In genomic region chr13:55830833-55831721, GRCm38 (mm10) we compare ENCODE assay signal across 10 mouse cellular contexts. TPM values are rescaled to one million over a fixed set of nuclear protein-coding genes. Genes with fewer than 3 reads are reported as not detected.
DNase-seq lines count a peak whose midpoint lies in the region; ATAC-seq lines count a peak whose summit lies in the region.
"Had no signal": no experiment of that assay in that cellular context is flagged by ENCODE, and none has a peak within 500 bp of the region (broad histone marks: within the 10 kb centered on the region; RNA-seq: fewer than 3 reads in every experiment).

No protein-coding gene starts in this region.

- H3K4me1 ChIP-seq in heart, embryonic 12.5 days (replicated peaks), result peaks cover 36% of the 10 kb centered on the region
- peaks cover 24% of the 10 kb centered on the region for H3K4me1 ChIP-seq in hindbrain, embryonic 12.5 days
- H3K4me1 ChIP-seq in midbrain, embryonic 11.5 days (ENCODE audit: control insufficient read depth, insufficient read depth, low read length), result peaks cover 18% of the 10 kb centered on the region

- ATAC-seq in heart, embryonic 12.5 days (ENCODE audit: insufficient number of reproducible peaks, low FRiP score), result no peak
- no peak for ATAC-seq in hindbrain, embryonic 12.5 days (ENCODE audit: low FRiP score)
- ATAC-seq in midbrain, embryonic 11.5 days (ENCODE audit: low FRiP score), result no peak

- peak overlapping the region; percentile 42 for H3K4me3 ChIP-seq in heart, embryonic 12.5 days
- peak overlapping the region; percentile 29 for H3K4me3 ChIP-seq in hindbrain, embryonic 12.5 days
- H3K4me3 ChIP-seq in midbrain, embryonic 11.5 days (ENCODE audit: low read depth, low read length), result peak overlapping the region; percentile 21

- peaks cover 88% of the 10 kb centered on the region for H3K27me3 ChIP-seq in heart, embryonic 12.5 days (replicated peaks)
- peaks cover 87% of the 10 kb centered on the region for H3K27me3 ChIP-seq in hindbrain, embryonic 12.5 days
- peaks cover 93% of the 10 kb centered on the region for H3K27me3 ChIP-seq in midbrain, embryonic 11.5 days (ENCODE audit: control insufficient read depth, insufficient read depth, low read length)

- H3K4me2 ChIP-seq in heart, embryonic 12.5 days, result peak overlapping the region; percentile 69
- peak overlapping the region; percentile 44 for H3K4me2 ChIP-seq in hindbrain, embryonic 12.5 days (replicated peaks)
- peak overlapping the region; percentile 30 for H3K4me2 ChIP-seq in midbrain, embryonic 11.5 days

- no peaks in the 10 kb centered on the region for H3K36me3 ChIP-seq in heart, embryonic 12.5 days
- H3K36me3 ChIP-seq in hindbrain, embryonic 12.5 days, result no peaks in the 10 kb centered on the region
- no peaks in the 10 kb centered on the region for H3K36me3 ChIP-seq in midbrain, embryonic 11.5 days (ENCODE audit: control insufficient read depth, insufficient read depth, low read length)

- no peak overlapping the region; the same call in 1 of the 2 replicates for H3K9ac ChIP-seq in heart, embryonic 12.5 days
- peak overlapping the region; percentile 41; the same call in 1 of the 2 replicates for H3K9ac ChIP-seq in hindbrain, embryonic 12.5 days
- H3K9ac ChIP-seq in midbrain, embryonic 11.5 days (ENCODE audit: low read length), result 0 out of 2 replicates have a peak overlapping the region, but pooled peaks have one; percentile 16

- no peak overlapping the region for H3K27ac ChIP-seq in heart, embryonic 12.5 days (ENCODE audit: poor library complexity, severe bottlenecking)
- H3K27ac ChIP-seq in hindbrain, embryonic 12.5 days, result no peak overlapping the region
- H3K27ac ChIP-seq in midbrain, embryonic 11.5 days (ENCODE audit: low read depth, low read length), result no peak overlapping the region

- DNase-seq in heart, adult 18-20 months, result no peak
- peak; percentile 56 for DNase-seq in embryo, embryonic 10.5 days (ENCODE audit: low spot score)
- DNase-seq in midbrain, embryonic 11.5 days (ENCODE audit: low spot score, missing footprints), result peak; percentile 95
- DNase-seq in c-Kit-positive CD71-positive TER-119-positive erythroid progenitor cells, embryonic 14.5 days (ENCODE audit: low spot score), result no peak
- no peak for DNase-seq in natural killer cell, adult 2 months (ENCODE audit: low spot score in 2 of 2)
- DNase-seq in thymus, postnatal 25 days, result no peak
- DNase-seq: cerebellum, adult 8-10 months had no signal

- under 1% methylated on average over 57 of the region's 82 CpGs for WGBS in heart, embryonic 12.5 days
- WGBS in hindbrain, embryonic 12.5 days, result 1% methylated on average over 60 of the region's 82 CpGs
- WGBS in midbrain, embryonic 11.5 days, result under 1% methylated on average over 53 of the region's 82 CpGs

- H3K9me3 ChIP-seq in heart, embryonic 12.5 days (replicated peaks), result no peaks in the 10 kb centered on the region
- H3K9me3 ChIP-seq in hindbrain, embryonic 12.5 days (replicated peaks), result no peaks in the 10 kb centered on the region
- no peaks in the 10 kb centered on the region for H3K9me3 ChIP-seq in midbrain, embryonic 11.5 days (ENCODE audit: control insufficient read depth, low read length)

RNA-seq across cellular contexts. Expression of gene Pitx1, which starts 4.9 kb away (rescaled TPM):
- 0.54 and 0.87 TPM in 2 replicates for polyA plus RNA-seq in heart, embryonic 12.5 days (2016; fragmentation: Nextera tagmentation; extraction: Ambion mirVana)
- not detected for total RNA-seq in heart, adult 18-20 months (2021)
- 0.61 and 0.81 TPM in 2 replicates for polyA plus RNA-seq in hindbrain, embryonic 12.5 days (2016; fragmentation: Nextera tagmentation; extraction: Ambion mirVana)
- polyA plus RNA-seq in midbrain, embryonic 11.5 days (2014; fragmentation: Nextera tagmentation; extraction: Ambion mirVana), result 0.25 and 0.88 TPM in 2 replicates
- polyA plus RNA-seq: spleen, adult 2 months had no signal

RNA-seq across cellular contexts. Expression of gene Catsper3, which starts 46.7 kb away (rescaled TPM):
- not detected in 2 replicates for polyA plus RNA-seq in heart, embryonic 12.5 days (2016; fragmentation: Nextera tagmentation; extraction: Ambion mirVana)
- under 1 TPM; 0.20 to 0.21 TPM for total RNA-seq in heart, adult 18-20 months (2021)
- polyA plus RNA-seq in hindbrain, embryonic 12.5 days (2016; fragmentation: Nextera tagmentation; extraction: Ambion mirVana), result not detected in 2 replicates
- not detected in 2 replicates for polyA plus RNA-seq in midbrain, embryonic 11.5 days (2014; fragmentation: Nextera tagmentation; extraction: Ambion mirVana)

Comparison
In these comparisons a context has a peak if more than half of its experiments do, and no peak if none do; other contexts are left out.
1. DNase-seq: peak in embryo, embryonic 10.5 days (single experiment) and midbrain, embryonic 11.5 days (single experiment); none in heart, adult 18-20 months (0 of 2), c-Kit-positive CD71-positive TER-119-positive erythroid progenitor cells, embryonic 14.5 days (single experiment), natural killer cell, adult 2 months (0 of 2) and thymus, postnatal 25 days (single experiment).
2. Peak in every context shown above with its lines, with median percentiles within 50 percentile points of each other: H3K4me2 ChIP-seq and H3K4me3 ChIP-seq.